Mouse (Mus musculus): ENCODE measurements around the gene Pla2g7.

The Pla2g7 gene

DNA sequence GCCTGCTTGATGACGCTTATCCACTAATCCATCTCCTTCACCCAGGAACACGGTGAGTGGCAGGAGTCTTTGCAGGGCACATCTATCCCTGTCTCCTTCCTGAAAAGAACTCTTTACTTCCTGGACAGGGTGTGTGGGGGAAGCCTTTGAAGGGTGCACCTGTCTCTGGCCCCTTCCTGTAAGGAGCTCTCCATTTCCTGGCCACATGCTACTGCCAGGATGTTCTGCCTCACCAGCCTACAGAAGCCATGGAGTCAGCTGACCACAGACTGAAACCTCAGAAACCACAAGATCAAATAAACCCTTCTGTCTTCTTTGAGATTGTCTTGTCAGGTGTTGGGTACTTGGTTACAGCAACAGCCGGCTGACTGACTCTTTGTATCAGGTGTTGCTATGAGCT lies 77.2 kb downstream of the Pla2g7 start:
- DNase-seq (ENCODE audit: extremely low spot score, low spot score) = no peak

DNA sequence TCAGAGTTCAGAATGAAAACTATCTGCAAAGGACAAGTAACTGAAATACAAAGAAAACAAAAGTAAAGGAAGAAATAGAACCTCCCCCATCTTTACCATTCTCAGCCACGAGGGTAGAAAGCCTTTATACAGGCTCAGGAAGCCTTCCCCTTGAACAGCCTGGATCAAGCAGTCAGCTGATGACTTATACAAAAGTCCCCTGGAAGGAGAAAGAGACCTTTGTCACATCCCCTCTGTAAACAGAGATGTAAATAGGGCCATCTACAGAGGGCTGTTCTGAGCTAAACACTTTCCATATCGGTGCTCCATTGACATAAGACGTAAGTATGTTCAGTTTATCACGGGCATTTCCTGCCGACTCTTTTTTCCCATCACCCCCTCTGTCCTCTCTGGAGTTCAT lies 79.0 kb downstream of the Pla2g7 start:
- no peak for DNase-seq (ENCODE audit: extremely low spot score, low spot score)

DNA sequence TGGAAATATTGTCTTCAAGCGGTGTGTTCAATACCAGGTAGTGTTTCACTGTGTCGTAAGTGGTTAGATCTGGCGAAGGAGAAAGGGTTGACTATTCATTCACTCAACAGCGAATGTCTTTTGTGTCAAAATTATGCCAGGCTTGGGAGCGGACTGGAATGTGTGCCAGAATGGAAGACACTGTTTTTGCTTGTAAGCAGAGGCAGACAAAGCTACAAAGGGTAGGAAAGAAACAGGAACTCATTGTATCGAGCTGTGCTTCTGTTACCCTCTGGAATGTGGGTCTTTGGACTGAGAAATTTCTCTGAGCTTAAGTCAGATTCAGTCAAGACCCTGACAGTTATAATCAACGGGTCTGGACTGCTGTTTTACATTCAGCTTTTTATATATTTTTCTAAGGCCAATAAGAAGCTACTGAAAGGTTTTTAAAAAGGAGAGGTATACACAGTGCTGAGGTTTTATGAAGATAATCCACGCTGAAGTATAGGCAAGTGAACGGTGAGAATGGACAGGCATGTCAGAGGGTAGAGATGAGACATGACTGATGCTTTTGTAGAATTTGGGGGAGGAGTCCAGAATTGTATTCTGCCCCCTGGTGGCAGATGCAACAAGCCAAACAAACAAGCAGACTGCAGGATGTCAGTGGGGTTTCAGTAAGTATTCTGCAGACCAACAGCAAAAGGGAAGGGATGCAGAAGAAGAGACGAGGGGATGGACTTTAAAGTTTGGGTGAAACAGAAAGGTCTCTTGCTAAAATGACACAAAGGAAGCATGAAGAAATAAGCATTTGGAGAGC lies 81.9 kb downstream of the Pla2g7 start:
- no peak for DNase-seq (ENCODE audit: extremely low spot score, low spot score)

DNA sequence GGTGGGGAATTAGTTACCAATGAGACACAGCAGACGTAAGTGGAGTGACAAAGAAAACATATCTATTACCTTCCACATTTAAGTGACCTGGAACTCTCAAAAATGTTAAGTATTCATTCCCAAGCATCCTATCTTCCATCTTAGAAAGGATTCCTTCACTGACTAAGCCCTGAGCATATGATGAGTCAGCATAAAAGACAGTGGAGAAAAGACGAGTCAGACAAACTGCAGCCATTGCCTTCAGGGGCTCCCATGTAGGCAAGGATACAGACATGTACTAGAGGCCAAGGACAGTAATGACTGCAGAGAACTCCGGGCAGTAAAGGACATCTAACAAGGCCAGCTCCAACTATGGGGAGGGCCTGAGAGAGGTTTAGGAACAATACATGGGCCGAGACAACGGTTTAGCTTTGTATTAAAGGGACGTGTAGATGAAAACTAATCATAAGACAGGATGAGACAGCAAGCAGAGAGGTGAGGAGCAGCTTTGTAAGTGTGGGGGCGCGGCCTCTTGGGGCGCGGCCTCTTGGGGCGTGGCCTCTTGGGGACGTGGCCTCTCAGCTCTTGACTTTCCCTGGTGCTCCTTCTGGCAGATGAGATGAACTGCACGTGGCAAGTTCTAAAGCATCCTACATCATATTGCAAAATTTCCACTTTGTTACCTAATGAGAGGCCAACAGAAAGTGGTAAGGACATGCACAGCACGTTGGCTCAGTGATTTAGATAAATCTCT lies 83.6 kb downstream of the Pla2g7 start:
- no peak for DNase-seq (ENCODE audit: extremely low spot score, low spot score)

Measured in neural tube, embryonic 10.5 days (tissue).